Mouse (Mus musculus) spleen, postnatal 4 days (tissue): ENCODE measurements around the gene Best3.

Experiments
- DNase-seq, 2 experiments: peaks; one replicate each; pipeline ENCODE4 v3.0.0; 2022; ENCODE audit warnings: low spot score in 2 of 2

Best3 gene

DNA sequence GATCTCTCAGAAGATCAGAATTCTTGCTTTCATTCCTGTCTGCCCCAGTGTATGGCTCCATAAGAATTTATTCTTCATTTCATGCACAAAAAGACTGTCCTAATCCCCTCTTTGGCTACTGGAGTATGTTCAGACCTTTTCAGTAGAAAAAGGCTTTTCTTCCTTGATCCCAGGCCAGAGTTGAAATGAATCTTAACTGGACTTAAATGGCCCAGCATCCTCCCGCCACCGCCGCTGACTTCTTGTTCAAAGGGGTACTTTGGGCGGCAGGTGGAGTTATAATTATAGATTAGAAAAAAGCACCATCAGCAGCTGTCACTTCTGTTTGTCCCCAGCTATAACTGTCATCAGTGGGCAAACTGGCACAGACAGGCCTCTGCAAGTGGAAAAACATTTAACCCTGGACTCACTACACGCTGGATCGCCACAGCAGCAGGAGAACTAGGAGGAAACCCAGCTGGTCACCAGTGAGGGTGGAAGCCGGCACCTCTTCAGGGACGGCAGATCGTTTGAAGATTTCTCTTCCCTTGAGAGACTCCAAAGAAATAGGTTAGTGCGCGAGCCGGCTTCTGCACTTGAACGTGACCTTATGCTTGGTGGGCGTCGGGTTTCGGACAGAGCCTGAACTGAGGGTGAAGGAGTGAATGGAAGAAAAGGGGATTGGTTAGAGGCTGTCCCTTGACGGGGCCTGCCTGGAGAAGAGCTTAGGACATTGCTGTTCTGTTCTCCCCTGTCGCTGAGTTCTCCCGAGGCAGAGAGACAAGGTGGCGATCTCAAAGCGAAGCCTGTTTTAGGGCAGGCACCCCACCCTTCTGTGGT lies at the start of gene Best3:
Gene Best3, plus strand, starts transcription at position 51 of the 819 bp plus-strand sequence.
- DNase-seq: no peak

DNA sequence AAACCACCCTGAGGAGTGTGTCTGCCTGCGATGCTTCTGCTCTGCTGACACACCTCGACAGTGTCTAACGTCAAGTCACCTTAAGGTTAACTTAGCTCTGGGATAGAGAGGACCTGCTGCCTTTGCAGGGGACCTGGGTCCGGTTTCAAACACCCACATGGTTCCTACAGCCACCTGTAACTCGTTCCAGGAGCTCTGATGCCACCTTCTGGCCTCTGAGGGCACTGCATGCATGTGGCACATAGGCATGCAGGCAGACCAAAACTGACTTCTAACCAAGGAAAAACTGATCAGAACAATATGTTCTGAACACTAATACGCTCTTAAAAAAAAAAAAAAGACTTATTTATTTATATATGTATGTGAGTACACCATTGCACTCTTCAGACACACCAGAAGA lies 43.1 kb upstream of the Best3 start:
- DNase-seq: peak; percentile 40 to 74

DNA sequence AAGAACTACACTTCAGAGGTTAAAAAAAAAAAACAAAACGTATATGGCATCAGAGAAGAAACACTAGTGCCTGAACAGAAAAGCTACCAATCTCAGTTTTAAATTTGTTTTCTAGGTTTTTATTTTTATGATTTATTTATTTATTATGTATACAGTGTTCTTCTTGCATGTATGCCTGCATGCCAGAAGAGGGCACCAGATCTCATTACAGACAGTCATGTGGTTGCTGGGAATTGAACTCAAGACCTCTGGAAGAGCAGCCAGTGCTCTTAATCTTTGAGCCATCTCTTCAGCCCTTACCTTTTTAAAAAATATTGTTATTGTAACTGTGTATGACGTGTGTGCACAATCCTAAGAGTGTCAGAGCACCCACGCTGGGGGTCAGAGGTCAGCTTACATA lies 42.0 kb upstream of the Best3 start:
- no peak for DNase-seq

DNA sequence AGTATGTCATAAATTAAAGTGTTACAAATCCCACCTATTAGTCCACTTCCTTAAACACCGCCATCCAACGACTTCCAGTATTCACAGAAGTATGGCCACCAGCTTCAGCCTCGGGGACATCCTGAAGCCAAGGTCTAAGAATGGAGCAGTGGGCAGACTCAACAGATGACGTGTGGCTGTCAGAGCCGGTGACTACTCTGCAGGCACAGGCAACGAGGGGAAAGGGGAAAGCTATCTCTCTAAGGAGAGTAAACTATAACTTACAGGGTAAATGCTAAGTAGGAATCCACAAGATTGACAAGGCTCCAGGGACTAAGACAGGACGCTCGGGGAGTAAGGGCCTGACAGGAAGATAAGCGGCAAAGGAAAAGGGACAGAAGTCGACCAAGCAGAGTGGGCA lies 41.2 kb upstream of the Best3 start:
- DNase-seq: no peak

DNA sequence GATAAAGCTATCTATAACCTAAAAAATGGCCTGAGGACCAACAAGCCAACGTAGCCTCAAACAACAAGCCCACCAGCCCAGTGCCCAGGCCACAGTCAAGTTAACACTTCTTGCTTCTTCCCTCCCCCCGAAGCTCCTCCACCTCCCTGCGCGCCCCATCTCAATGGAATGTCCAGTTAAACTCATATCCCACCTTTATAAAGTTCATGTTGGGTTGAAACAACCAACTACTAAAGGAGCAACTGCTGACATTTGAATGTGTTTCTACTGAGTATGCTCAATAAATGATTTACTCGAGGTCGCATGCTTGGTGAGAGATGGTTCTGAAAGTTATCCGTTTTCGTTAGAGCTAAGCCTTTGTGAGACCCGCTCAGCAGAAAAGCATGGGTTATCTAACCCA lies 37.7 kb upstream of the Best3 start:
- DNase-seq: no peak

DNA sequence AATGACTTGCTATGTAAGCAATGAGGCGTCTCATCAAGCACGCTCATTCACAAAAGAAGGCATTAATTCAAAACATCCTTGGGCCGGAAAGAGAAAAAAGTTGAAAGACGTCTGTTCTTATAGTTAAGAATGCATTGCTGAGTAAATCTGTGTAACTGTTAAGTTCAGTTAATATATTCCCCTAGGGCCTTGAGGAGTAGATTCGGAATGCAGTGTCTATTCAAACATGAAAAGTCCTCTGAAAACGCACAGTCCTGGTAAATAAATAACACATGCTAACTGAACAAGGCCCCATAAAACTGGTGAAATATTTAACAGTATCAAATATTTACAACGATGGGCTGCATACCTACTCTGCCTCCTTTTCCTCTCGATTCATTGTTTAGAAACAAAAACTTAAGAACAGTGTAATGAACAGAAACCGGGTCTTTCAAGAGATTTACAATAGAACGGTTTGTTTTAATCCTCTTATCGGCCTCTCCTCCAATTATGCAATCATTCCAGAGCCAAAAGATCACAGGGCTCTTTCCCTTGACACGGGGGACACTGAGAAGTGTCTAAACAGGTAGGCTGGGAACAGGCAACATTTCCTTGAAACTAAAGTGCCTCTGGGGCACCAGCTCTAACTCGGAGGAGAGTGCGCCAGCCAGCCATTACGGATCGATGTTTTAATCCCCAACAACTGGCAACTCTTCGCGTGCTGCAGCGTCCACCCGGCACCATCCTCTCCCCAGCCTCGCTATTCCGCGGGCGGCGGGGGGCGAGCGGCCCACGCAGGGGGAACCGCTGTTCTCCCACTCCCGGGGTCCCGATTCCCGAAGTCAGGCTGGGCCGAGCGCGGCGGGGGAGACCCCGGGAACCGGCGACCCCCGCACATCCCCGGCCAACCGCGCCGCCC lies 36.8 kb upstream of the Best3 start:
- peak; percentile 34 to 77 for DNase-seq

DNA sequence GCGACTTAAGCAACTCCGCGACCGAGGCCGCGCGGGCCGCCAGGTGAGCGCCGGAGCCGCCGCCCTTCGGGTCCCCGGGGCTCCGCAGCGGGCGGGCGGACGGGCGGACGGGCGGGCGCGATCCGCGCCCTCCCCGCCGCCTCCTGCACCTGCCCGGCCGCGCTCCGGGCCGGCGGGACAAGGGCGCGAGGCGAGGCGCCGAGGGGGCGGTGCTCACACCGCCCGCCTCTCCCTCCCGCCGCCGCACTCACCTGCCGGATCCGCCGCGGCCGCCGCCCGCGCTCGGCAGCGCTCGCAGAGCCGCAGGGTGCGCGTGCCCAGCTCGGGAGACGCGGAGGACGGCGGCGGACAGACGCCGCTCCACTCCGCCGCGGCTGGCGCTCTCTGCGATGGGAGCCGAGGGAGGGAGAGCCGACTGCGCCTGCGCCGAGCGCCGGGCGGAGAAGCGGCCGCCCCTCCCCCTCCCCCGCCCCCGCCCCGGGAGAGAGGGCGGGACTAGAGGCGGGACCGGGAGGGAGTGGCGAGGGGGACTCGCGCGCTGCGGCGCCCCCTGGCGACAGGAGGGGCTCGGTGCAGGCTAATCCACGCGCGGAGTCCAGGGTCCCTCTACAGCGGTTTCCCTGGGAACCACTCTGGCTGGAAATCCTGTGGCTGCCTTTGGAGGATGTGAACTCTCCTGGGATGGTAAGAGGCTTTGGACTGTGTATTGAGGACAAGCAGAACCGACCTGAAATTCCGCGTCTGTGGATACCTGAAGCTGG lies 35.9 kb upstream of the Best3 start, which contains the start of gene Rab3ip:
Gene Rab3ip, minus strand, starts transcription at position 761 of the 761 bp plus-strand sequence.
- DNase-seq: peak; percentile 90 to 98

DNA sequence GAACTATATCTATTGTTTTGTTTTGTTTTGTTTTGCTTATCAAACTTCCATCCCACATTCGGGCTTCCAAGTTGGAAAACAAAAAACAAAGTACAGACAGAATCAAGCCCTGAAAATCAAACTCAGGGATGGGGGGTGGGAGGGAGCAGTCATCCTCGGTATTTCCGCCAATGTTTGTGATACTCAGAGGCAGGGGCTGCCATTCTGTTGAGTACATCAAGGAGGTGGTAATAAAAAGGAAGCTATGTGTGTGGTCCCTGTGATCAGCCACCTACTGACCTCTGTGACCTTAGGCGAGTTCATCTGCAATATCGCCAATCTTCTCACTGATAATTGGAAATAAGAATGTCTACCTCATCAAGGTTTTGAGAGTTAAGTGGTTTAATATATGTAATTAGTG lies 35.2 kb upstream of the Best3 start:
- no peak for DNase-seq

DNA sequence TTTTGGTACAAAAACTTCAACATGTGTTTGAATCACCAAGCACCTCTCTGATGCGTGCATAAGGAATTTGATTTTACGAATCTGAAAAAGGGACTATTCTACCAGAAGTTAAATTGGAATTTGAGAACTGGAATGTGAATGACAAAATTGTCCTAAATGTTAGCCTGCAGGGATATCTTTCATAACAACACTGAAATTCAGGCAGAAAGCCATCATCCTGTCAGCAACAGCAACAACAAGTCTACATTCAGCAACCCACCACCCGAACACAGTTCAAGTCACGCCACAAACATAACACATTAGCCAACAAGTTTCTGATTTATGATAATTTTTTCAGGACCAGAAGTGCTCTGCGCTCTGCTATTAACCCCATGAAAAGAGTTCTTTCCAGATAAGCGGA lies 30.9 kb upstream of the Best3 start:
- no peak for DNase-seq

DNA sequence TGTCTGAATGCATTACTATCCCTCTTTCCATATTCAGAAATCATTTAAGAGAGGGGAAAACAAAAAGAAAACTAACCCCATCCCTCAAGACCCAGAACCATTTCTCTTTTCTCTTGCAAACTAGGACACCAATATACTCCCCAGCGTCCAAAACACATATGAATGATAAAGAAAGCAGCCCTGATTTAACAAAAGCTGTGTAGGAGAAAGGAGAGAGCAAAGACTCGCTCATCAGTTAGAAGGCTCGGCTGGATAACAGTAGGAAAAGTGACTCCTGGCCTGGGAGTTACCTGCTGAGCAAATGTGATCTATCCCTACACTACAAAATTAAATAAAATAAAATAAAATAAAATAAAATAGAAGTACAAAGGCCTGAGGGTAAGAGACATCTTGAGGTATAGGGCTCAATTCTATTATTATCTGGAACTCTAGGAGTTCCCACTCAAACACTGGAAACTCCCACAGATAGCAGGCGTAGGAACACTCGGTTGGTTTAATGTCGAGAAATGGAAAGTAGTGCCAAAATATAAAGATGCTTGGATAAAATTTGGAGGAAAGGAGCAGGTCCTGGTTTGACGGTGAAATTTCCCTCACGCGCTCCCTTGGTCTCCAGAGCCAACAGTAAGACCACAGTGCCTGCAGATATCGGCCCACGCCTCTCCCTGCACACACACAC lies 29.5 kb upstream of the Best3 start:
- no peak for DNase-seq

DNA sequence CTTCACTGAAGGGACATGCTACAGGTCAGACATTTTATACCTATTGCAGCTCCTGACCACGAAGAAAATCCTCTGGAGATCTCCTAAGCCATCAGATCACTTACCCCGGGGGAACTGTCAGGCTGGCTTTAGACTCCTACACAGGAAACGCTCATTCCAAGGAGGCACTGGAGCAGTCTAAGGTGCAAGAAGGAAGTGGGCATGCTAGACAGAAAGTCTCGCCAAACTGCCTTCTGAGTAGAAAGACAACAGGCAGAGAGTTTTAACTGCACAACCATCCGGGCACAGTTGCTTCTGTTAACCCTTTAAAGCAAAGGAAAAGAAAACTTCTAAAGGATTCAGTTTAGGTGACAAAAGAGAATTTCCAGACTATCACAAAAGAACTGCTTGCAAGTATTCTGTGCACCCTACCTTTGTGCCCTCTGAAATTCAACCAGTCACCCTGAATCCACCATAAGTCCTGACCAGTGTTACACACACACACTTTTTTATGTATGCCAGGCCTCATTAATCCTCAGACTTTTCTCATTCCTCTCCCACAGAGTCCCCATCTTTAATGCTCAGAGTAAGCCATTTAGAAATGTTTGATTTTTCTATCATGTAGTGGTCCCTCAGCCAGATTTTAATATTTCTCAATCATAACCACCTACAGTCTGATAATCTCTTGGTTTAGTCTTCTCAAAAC lies 28.1 kb upstream of the Best3 start:
- DNase-seq: no peak

DNA sequence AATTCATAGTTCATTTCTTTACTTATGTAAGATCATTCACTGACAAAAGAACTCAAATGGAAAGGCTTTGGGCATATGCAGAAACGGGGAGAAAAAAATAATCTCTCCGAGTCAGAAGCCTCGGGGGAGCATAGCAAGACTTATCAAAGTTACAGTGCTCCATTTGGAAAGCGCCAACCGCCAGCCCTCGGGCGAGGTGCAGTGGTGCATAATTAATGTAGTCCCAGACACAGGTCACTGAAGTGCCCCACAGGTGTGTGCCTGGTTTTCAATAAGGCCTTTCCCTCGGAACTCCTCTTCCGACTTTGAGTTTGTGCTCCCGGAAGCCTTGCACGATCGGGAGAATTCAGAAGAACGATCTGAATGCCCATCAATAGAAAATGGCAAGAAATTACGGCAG lies 24.0 kb upstream of the Best3 start:
- DNase-seq: no peak

DNA sequence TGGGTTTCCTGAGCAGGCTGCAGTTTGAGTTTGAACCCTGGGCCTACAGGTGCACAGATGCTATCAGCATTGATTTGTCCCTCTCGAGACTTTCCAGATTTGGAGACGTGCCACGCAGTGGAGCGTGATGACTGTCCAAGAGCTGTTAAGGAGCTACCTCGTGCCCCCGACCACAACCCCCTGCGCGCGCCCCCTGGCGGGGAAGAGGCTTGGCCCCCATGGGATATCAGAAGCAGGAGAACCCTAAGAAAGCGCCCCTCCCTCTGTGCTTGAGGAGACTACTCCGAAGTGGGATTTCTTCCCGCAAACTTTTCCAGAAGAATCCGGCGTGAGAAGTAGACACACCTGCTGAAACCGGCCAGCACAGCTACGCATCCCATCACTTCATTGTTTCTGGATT lies 23.3 kb upstream of the Best3 start:
- DNase-seq: no peak

DNA sequence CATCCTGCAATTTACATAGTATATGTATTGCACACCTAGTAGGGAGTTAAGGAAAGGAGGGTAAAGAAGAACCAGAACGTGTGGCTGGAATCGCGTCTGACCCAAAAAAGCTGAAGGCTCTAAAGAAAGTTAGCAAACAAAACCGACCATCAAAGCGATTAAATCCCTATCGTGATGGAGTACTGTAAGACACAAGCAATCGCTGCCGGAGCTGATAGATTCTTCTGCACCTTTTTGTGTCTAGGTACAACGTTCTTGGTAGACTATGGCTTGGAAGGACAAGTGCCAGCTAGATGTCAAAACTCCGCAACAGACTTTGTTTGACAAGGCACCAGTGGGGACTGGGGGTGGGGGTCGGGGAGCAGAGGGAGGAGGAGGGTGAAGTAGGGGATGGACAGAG lies 22.0 kb upstream of the Best3 start:
- DNase-seq: no peak

DNA sequence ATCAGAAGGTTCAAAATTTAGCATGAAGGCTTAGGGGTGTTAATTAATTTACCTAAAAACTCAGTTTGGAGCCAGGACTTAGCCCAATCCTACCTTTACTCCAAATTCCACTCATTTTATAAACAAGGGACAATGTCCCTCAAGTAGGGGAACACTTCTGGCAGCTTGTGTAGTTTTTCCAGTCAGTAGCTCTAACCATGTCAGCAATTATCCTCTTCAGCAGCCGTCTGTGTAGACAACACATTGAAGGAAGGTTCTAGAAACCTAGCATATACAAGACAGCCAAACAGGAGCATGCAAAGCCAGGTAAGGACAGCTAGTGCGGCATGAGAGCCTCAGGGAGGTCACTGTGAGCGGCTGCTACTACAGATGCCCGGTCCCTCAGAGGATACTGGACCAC lies 21.5 kb upstream of the Best3 start:
- DNase-seq: no peak

DNA sequence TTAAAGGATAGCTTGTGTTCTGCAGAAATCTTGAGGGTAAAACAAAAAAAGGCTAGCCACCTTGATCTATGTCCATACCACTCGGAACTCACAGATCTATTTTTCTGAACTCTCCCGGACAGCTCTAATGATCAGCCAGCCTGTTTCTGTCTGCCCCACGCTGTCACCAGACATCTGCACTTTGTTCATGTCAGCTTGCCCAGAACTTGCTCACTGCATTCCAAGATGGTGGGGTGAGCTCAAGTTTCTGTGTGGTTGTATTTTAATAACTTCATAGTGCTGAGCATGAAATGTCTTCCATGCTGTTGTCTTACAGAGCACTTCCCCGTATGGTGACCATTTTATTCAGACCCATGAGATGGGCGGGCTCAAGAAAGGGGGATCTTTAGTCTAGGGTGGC lies 20.8 kb upstream of the Best3 start:
- no peak for DNase-seq

DNA sequence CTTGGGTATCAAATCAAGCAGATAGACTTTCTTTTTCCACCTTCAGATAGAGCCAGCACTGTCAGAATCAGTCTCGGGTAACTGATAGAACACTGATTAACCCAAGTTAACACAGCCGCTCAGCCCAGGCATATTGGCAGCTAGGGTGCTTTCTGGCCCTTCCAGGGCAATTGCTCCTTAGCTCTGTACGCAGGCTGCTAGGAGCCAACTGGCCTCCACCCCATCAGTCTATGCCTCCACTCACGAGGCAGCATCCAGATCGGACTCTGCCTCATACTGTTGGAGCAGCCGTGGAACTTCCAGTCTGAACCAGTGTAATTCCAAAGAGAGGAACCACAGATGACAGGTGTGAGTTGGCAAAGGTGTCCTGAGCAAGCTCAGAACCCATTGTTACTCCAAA lies 20.0 kb upstream of the Best3 start:
- no peak for DNase-seq

DNA sequence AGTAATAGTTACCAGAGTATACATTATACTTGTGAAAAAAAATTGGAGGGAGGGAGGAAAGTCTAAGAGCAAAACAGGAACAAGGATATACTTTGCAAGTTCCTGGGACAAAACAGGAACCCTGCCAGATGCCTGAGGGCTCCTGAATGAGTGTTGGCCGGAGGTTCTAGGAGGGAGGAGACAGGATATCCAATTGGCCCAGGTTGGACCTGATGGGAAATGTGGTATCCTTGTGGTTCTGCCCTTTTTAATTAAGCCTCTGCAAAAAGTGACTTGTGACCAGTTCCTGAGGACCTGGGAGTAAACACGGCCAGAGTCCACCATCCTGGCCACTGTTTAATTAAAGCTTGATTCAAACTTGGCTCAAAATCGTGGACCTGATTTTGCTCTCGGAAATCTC lies 17.4 kb upstream of the Best3 start:
- DNase-seq: no peak

DNA sequence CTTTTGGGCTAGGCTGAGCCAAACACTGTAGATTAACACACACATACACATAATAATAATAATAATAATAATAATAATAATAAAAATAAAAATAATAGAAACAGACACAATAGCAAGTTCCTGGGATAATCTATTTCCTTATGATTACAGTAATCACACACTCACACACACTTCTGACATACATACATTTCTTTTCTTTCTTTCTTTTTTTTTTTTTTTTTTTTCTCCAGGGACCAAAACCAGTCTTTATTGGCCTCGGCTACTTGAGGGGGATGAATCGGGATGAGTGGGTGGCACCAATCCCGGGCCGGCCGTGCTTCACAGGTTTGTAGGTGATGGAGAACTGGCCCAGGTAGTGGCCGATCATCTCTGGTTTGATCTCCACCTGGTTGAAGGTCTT lies 13.6 kb upstream of the Best3 start, which contains the start of gene Gm10271:
Gene Gm10271, minus strand, starts transcription at position 101 of the 400 bp plus-strand sequence.
- no peak for DNase-seq

DNA sequence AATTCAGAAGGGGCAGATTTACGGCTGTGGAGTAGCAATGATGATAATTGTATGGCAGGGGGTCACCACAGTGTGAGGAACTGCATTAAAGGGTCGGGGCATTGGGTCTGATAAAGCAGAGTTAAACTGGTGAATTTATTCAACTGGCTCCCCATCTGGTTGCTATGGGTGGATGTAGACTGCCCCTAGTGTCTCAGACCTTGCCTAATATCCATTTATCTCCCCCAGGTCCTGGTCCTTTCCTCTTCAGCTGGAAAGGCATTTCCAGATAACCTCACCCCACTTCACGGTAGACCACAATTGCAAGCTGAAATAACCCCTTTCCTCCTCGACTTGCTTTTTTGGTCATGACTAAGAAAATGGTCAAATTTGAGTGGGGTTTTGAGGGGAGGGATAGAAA lies 8.7 kb upstream of the Best3 start:
- no peak for DNase-seq

DNA sequence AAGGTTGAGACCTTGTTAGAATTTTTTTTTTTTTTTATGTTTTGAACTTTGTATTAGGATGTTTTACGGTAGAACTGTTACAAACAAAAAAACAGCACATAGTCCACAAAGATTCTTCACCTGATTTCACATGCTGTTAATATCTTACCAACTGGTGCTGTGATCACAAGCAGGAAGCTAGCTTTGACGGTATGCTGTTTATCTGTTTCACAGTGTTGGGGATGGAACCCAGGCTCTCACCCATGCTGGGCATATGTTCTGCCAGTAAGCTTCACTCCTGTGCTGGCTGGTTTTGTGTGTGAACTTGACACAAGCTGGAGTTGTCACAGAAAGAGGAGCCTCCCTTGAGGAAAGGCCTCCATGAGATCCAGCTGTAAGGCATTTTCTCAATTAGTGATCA lies 8.3 kb upstream of the Best3 start:
- no peak for DNase-seq
